Mouse (Mus musculus): ENCODE data around the gene Slc30a9.

The Slc30a9 gene

DNA sequence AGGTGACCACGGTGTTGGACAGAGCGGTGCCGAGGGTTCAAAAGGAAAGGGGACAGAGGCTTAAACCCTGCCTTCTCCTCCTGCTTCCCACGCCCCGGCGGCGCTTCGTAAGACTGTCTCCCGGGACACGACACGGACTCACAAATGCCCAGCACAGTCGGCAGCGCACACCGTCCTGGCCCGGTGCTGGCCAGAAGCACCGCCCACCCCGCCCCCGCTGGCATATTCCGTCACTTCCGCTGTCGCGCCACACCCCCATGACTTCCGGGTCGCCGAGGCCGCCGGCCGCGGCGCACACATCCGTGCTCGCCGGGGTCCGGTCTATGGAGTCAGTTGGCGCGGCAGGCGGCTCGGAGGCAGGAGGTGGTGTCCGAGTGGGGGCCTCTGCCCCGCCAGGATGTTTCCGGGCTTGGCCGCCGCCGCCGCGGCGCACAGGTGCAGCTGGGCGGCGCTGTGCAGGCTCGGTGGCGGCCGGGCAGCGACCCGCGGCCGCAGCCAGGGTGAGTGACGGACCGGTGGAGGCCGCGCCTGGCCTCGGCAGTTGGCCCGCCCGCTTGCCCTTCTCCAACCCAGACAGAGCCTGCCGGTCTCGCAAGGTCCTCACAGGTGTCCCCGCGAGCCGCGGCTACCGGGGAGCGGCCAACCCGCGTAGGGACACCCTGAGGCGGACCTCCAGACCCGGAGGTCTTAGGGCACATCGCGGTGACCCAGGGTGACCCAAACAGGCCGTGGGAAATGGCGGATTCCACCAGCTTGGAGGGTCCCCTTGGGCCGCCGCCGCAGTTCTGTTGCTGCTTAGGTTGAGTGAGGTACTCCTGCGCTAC is at the start of gene Slc30a9:
TSS of gene Slc30a9 (plus strand) at position 258 of the 824 bp plus-strand sequence.
- WGBS: under 1% methylated on average over 77 of the region's 83 CpGs

DNA sequence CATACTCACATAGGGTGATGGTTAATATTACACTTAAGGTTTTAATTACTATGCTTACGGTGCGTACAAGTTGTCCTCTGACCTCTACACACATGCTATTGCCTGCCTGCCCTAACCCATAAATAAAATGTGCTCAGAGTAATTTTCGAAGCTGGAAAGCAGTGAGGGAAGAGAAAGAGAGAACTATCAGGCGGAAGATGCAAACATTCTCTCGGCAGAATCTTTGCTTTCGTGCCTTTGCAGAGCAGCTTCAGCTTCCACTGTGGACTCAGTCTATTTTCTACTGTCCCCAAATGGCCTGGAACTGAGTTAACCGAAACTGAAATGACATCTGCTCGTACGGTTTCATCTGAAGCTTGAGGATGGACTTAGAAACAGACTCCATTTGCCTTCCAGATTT is 48.3 kb upstream of the Slc30a9 start:
- WGBS: 49% methylated on average over 9 of the region's 9 CpGs

DNA sequence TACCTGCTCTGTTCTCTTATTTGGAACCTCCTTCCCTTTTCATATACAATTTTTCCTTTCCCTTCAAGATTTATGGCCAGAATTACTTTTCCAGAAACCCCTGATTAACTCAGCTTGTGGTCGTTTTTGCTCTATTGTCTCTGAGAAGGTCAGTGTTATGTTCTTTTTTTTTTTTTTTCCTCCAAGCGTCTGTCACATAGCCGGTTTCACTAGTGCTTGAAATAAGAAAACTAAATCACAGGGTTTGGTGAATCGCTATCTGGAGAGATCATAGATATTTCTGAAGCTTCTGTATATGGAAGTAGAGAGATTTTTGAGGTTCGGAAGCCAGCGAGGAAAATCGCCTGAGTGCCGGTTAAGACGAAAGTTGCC is 46.6 kb upstream of the Slc30a9 start:
- 0% methylated on average over 9 of the region's 9 CpGs for WGBS

DNA sequence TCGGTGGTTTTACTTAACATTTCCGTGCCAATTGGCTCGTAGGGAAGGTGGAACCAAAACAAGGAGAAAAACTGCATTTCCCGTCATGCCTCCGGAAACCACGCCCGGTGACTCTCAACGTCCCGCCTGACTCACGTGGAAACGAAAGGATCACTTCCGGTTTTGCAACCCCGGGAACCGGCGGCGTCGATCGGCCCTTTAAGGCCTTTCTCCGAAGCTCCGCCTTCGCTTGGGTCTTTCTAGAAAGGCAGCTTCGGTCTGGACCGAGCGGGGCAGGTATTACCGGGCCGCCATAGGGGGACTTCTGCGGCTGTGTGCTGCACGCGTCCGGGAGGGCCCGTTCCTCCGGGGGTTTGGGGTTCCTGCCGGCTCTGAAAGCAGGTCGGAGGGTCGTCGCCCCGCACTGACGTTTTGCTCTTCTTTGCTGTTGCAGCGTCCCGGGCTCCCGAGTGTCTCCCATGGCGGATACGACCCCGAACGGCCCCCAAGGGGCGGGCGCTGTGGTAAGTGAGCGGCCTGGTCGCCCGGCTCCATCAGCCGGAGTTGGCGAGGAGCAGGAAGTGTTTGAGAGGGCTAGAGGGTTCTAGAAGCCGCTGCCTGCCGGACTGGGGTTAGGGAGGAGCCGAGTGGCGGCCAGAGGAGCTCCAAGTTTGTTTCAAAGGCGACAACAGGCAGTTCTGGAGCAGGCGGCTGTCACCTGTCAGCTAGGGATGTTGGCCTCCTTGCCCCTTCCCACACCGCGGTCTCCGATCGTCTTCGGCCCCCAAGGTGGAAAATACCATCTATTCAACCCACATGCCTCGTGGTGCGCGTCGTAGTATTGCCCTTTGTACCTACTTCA is 46.0 kb upstream of the Slc30a9 start, which contains the start of gene Tmem33:
TSS of gene Tmem33 (plus strand) at position 35 of the 841 bp plus-strand sequence.
- under 1% methylated on average over 67 of the region's 67 CpGs for WGBS

DNA sequence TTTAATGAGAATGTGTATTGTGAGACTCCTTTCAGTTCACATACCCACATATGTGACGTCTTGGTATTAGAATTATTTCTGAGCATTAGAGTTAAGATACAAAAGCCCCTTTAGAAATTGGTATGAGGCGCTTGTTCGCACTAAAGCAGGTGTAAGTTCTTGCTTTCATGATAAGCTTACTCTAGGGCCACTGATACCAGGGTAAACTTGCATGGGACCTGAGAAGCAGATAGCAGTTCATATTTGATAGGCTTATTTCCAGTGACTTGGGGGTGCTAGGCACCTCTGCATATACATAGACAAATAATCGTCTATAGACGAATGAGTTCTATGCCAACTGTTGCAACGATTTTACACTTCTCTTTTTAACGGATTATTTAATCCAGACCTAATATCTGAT is 43.8 kb upstream of the Slc30a9 start:
- 86% methylated on average over 7 of the region's 7 CpGs for WGBS

DNA sequence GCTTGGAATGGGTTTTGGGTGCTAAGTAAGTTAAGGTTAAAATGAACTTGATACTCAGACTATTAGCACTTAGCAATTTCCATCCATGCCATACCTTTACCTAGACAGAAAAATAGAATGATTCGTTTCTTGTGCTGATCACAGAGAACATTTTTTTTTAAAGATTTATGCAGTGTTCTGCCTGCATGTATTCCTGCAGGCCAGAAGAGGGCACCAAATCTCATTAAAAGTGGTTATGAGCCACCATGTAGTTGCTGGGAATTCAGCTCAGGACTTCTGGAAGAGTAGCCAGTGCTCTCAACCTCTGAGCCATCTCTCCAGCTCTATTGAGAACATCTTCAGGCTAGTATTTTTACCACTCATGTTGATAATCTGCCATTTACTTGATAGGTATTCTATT is 40.6 kb upstream of the Slc30a9 start:
- WGBS: 74% methylated on average over 1 of the region's 1 CpGs

DNA sequence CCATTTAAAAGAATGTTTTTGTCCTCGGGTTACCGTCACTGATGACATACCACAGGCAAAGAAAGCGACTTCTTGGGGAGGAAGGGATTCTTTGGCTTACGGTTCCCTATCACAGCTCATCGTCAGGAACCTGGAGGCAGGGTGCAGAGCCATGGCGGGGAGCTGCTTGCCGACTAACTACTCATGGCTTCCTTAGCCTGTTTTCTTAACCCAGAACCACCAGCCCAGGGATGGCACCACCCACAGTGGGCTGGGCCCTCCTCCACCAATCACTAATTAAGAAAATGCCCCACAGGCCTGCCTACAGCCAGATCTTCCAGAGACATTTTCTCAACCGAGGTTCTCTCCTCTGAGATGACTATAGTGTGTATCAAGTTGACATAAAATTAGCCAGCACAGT is 37.4 kb upstream of the Slc30a9 start:
- WGBS: 83% methylated on average over 8 of the region's 8 CpGs

DNA sequence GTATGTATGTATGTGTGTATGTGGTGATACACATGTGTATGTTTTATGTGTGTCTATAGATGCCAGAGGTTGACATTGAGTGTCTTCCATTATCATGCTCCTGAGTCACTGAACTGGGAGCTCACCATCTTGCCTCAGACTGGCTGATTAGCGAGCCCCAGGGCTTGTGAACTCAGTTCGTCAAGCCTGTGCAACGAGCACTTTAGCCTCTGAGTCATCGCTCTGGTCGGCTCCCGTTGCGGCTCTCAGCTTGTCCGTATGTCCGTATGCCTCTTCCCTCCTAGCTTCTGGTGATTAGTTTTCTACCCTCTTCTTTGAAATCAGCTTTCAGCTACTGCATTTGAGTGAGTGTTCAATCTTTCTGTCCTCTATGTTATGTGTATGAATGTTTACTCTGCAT is 27.3 kb upstream of the Slc30a9 start:
- 93% methylated on average over 9 of the region's 9 CpGs for WGBS

DNA sequence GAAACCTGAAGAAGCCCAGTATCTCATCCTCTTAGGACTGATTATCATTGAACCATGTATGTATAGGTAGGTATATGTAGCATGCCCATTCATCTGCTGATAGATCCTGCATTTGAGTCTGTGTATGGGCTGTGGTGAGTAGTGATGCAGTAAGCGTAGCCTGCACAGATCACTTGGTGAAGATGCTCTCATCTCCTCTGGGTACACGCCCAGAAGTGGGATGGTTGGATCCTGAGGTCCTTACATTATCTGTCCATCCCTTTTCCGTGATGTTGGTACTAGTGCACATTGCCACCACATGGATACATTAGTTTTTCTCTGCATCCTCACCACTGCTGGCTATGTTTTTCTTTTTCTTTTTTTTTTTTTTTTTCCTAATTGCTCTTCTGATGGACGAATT is 26.9 kb upstream of the Slc30a9 start:
- 96% methylated on average over 4 of the region's 4 CpGs for WGBS

DNA sequence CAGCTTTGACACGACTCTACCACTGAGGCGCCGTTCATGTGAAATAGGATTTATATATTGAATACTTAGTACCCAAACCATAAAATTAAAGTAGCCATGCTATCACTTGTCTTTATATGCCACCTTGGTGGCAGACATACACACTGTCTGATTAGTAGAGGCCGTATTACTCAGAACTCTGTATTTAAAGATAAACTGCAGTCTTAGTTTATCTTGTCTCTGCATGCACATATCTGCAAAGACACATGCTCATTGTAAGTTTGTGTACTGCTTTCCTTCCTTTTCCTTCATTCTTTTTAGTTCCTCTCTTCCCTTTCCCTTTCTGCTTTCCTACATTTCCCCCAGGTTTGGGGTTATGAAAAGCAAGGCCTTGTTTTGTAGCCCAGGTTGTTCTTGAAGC is 26.4 kb upstream of the Slc30a9 start:
- 95% methylated on average over 4 of the region's 4 CpGs for WGBS

DNA sequence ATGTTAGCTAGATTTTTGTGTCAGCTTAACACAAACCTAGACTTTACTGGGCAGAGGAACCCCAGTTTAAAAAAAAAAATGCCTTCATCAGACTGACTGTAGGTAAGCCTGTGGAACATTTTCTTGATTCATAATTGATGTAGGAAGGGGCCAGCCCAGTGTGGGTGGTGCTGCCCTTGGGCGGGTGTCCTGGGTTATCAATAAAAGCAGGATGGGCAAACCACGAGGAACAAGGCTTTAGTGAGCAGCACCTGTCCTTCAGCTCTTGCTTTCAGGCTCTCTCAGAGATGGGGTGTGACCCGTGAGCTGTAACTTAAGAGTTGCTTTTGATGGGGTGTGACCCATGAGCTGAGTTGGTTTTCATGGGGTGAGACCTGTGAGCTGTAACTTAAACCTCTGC is 11.7 kb upstream of the Slc30a9 start:
- WGBS: 87% methylated on average over 3 of the region's 3 CpGs

DNA sequence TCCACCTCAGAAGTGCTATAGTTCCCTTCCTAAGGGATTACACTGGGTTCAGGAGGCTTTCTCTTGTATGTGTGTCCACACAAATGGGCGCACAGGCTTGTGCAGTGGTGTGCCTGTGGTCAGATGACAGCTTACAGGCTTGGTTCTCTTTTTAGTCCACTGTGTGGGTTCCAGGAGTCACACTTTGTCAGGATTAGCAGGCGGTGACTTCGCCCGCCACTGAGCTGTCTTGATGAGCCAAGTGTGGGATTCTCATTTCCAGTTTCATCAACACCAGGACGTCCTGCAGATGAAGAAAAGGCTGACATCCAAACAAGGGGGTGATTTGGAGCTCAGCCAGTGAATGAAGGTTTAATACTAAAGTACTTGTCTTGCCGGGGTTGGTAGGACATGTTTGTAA is 11.1 kb upstream of the Slc30a9 start:
- 35% methylated on average over 6 of the region's 6 CpGs for WGBS

DNA sequence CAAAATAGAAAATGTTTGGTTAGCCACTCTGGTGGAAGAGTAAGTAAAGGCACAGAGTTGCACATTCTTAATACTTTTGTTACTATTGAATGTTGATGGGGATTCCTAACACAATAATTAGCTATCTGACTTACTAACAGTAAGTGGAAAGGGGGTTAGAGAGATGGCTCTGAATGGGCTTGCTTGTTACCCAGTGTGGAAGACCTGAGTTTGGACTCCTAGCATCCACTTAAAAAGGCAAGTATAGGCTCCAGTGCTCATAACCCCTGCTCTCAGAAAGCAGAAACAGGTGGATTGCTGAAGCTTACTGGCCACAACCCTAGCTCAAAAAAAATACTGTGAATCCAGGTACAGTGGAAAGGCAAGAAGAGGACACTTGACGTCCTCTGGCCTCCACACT is 10.6 kb upstream of the Slc30a9 start:
- WGBS: 96% methylated on average over 1 of the region's 1 CpGs

DNA sequence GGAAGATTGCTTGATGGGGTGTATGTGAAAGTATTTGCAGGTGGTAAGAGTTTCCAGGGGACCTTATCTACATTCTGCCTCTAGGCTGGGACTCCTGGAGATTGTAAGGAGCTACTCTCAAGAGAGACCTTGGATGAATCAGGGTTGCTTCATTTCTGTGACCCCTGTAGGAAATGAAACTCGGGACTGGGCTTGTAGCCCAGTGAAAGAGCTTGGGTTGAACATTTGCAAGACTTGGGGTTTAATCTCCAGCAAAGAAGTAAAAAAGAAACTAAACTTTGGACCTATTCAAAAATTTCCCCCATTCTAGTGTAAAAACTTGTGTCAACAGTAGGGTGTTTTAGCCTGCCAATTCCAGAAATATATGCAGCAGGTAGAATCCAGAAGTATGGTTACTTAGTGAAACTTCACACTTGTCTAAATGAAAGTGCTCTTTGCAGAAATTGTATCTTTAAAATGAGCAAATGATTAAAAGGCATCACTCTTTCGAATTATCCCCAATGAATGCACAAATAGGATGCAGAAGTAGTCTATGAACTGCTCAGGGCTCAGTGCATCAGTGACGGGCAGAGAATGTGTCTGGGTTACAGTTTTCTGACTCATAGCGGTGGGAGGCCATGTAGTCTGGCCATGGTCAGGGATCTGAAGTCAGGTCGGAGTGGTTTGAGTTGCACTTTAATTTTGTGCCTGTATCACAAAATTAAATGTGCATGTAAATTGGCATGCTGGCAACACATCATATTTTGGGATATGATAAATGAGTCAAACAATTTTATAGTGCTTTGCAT is 9.5 kb upstream of the Slc30a9 start:
- 80% methylated on average over 5 of the region's 5 CpGs for WGBS

DNA sequence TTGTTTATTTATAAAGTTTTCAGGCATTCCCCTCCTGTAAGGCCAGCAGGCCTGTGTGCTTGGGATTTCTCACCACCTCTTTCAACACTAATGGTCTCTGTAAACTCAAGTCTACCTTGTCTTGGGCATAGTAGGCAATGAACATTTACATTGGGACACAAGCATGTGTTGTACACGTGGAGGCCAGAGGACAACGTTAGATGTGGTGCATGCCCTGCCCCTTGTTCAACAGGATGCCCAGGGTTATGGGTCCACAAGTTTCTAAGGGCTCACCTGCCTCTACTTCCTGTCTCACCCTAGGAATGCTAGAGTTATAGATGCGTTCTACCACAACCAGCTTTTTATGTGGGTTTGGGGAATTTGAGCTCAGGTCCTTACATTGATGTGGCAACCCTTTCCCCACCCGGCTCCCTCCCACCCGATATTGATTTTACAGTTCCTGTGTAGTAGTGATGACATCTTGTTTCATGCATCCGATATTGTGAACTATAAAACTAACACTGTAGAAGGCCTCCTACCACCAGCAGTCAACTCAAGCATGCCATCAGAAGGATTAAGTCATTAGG is 6.8 kb upstream of the Slc30a9 start:
- 93% methylated on average over 6 of the region's 6 CpGs for WGBS

DNA sequence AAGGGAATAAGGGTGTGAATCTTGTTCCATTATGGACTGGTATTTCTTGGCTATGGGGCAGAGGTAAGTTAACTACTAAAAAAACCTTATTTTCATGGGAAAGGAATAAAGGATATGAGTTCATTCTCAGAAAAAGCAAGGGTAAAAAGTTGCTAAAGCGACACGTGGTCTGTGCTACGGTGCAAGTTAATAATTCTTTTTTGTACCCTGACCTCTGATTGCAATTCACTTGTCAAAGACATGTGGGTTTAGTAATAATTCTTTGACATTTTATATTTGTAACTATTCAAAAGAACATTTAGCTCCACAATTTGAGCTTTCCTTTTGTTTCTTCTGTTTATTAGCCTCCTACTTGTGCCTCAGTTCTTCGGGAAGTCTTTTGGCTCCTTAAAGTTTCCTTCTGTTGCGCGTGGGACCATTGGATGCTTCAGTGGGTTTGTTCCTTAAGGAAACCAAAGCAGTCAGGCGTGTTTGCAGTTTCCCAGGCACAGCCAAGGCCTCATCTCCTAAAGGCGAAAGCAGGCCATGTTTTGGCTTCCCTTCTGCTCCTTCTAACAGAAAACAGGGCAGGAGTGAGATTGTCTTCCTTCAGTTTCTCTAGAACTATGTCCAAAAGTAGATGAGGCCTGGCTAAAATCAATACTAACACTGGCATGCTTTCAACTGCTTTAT is 5.7 kb upstream of the Slc30a9 start:
- 96% methylated on average over 8 of the region's 8 CpGs for WGBS

DNA sequence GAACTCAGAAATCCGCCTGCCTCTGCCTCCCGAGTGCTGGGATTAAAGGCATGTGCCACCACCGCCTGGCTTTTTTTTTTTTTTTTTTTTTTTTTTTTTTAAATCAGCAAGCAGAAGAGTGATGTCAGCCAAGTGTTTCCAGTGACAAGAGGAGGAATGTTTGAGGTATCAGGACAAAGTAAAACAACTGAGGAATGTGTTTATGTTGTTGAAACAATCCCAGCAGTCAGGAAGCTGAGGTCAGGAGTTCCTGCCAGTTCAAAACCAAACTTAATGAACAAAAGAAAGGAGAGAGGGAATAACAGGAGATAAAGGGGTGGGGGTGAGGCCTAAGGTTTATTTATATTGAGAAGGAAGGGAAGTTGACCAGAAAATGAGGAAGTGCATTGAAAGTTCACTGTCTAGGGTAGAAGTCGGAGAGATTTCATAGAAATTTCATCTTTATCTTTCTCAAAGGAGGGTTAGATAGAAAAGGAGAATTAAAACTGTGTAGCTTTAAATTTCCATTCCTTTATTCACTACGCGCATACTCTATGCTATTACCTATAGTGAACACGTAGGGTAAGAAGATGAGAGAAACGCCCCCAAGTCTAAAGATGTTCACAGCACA is 4.9 kb upstream of the Slc30a9 start:
- 82% methylated on average over 6 of the region's 8 CpGs for WGBS

DNA sequence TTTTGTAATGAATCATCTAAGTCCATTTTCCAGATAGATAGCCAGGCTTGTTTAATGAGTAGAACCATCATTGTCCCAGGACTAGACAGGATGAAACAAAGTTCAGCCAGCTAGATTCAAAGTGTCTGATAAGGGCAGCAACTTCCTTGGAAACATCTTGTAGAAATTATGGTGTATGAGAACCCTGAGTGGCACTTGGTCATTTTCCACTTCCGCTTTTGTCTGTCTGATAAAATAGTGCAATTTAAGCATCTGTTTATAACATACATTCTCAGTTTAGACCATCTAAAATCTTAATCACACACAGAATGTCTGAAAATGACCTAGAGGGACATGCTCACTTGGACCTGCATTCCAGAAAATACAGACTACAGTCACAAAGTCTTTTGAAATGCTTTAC is 2.9 kb upstream of the Slc30a9 start:
- WGBS: 92% methylated on average over 1 of the region's 1 CpGs

DNA sequence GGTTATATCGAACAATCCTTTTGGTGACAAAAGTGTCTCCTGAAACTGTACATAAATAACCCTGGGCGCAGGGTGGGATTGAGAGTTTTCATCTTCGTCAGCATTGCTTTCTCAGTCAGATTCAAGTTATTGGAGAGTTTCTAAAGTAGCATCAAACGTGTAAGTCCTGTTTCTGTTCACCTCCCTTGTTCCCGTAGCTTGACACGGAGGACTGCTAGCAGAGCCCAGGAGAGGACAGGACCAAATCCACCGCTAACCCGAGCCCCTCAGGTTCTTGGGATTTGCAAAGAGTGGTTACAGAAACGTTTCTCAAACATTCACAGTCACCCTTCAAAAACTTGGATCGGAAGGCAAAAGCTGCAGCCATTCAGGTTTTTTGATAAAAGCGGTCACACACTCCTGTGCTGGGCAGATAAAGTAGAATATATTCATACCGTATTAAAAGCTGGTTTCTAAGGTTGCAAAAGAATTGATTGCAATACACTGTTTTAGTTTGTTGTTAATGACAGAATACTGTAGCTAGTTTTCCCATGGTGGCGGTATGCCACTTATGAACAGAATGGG is 986 bp downstream of the Slc30a9 start:
- 25% methylated on average over 13 of the region's 13 CpGs for WGBS

DNA sequence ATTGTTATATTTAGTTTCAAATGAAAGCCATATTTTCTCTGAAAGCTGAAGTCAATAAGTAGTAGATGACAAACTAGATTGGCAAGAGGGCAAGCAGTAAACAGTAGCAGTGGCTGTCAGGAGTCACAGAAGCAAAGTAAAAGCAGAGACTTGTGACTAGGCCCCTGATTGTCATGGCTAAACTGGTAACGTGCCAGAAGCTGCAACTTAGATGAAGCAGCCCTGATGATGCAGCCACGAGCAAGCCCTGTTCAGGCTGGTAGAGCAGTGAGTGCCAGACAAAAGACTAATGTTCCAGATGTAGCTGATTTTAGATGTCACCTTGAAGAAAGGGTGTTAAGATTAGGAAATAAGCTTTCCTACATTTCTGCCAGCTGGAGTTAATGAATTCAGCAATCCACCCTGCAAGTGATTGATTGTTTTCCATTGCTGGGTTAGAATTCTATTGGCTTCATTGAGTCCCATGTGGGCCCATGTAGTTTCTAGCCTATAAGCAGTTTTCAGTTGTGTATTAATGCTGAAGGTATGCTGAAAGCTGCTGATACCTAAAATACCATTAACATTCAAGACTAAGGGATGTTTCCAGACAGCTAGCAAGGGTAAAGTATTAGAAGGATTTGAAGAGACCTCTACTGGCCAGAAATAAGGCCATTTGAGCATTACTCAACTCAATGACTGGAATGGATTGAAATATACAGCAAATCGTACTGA is 5.2 kb downstream of the Slc30a9 start:
- 43% methylated on average over 3 of the region's 3 CpGs for WGBS
